Mouse (Mus musculus) right cerebral cortex, adult 2 months (tissue): ENCODE measurements at regions not wholly inside any gene's neighbourhood (a gene's known extent, or its start where the extent isn't known, plus 50 kb on each side); places are given as distances from the start of the nearest gene placed in this dataset.

ENCODE experiments used
- DNase-seq, 2 experiments: peaks; one replicate each; pipeline ENCODE4 v3.0.0; 2021 to 2022; ENCODE audit warnings: low spot score in 2 of 2

DNA sequence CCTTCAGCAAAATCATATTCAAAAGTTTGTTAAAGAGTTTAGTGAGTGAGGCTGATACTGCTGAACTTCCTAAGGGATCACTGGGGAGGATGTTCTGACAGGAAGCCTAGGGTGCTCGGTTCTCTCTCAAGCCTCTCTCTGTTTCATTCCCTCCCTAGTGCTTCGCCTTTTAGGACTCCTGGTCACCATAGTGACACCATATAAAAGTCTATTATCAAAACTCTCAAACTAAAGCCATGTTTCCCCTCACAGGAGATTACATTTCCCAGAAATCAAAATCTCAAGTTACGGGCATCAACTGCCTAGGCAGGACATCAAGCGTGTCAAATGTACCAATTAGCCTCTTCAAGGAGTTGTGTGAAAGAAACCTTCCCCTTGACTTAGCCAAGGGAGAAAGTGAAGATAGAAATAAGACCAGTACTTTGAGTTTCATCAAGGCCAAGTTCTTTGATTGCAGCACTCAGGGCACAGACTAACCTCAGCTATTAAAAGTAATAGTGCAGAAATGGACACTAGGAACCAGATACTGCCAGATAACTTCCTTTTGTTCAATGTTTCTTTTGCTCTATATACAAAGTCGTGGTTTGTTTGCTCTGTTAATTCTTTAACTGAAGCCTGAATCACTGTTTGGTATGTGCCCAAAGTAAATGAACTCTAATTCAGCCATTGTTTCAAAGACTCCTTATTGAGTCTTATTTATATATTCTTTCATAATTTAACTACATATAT lies 752.6 kb downstream of the Jrkl start:
- DNase-seq, result no peak

DNA sequence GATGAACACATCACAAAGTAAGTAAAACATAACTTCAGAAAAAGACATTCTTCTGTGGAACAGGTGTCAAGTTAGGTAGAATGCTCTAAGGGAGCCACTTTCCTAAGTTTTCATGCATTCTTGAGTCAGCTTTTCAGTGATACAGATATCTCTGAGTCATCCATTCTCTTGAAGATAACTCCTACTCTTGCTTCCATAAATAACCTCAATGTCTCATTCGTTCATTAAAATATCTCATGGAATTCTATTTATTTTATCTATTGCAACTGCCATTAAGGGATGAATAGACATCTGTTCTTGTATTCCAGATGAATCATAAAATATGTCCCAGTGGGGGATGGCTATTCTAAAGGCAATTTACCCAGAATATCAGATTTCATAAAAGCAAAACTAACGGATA lies 787.8 kb downstream of the Jrkl start:
- no peak for DNase-seq

DNA sequence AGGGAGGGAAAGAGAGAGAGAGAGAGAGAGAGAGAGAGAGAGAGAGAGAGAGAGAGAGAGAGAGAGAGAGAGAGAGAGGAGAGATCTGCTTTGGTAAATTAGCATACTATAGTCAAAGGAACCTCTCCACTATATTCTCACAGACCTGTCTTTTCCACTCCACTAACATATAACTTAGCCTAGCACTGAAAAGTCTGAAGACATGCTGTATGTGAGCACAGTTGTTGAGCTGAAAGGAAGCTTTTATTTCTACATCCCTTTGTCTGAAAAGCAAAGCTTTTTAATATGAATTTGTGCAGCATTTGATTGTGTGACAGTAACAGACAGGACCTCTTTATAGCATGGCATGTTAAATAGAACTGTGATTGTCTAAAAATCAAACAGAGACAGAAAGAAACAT lies 788.9 kb downstream of the Jrkl start:
- no peak for DNase-seq

DNA sequence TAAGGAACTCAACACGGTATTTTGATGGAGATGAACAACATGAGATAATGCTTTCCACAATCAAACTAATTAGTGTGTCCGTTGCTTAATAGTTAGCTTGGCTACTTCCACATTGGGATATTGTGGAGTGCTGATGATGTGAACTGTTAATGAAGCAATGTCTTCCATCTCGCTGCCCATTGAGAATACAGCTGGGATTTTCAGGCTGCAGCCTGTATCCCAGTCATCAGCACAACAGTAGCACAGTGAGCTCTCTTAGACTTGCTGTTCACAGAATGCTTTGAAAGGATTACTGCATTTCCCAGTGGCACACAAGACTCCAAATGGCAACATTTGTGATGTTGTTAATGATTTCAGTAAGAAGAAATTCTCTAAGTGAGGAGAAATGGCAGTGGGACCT lies 811.5 kb downstream of the Jrkl start:
- no peak for DNase-seq

DNA sequence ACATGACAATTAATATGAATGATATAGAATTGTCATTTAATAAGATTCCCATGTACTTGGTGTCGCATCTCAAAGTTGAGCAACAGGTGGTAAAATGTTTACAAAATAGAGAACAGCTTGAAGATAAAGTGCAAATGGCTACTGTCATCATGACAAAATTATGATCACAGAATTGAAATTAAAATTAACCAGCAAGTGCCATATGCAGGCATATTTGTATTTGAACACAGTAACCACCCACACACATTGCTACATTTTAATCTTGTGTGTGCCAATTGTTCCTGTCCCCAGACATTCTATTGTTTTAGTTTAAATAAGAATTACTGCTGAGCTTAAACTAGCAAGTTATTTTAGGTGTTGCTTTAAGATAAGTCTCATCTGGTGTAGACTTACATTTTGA lies 823.7 kb downstream of the Jrkl start:
- DNase-seq, result no peak

DNA sequence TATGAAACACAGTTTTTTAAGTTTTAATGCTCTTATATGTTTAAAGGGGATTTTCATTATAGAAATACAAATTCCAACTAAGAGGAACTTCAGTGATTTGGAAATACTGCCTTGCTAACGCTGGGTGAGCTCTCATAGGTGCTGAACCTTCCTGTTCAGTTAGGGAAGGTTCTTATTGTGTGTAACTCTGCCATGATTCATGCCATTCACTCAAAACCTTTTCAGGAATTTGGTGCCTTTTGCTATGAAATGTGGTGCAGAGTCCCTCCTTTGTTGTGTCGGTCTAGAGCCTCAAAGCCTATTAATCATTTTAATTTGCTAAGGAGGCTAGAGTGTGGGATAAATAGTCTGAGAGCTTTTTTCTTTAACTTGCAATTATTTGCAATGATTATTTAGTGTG lies 837.1 kb downstream of the Jrkl start:
- DNase-seq, result no peak

DNA sequence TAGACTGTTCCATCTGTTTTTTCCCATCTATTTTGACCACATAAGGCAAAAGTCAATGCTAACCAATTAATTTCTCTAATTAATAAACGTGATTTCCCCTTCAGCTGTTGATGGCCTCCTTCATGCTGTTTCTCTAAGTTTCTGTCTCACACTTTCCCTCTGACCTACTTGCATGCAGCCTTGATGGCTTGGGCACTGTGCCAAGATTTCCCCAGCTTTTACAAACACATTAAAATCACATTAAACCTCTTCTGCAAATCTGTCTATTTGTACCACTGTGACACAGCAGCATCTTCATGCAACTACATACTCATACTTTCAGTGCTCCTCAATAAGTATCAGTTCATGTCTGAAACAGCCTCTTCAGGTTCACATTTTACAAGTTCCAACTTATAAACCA lies 841.4 kb downstream of the Jrkl start:
- no peak for DNase-seq

DNA sequence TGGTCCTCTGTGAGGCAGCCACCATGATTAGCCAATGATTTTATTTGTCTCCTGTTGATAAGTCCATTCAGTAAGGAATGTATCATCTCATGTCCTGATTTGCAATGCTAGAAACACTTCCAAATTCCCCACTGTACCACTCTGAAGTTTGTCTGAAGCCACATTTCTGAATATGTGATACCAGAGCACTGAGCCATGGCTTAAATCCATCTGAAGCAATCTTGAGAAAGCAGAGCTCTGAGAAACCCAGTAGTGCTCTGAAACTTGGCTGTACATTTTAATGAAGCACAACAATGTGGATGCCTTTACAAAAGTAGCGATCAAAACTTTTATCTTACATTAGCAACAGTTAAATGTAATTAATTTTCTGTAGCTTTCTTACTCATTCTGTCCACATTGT lies 850.0 kb downstream of the Jrkl start:
- DNase-seq, result no peak

DNA sequence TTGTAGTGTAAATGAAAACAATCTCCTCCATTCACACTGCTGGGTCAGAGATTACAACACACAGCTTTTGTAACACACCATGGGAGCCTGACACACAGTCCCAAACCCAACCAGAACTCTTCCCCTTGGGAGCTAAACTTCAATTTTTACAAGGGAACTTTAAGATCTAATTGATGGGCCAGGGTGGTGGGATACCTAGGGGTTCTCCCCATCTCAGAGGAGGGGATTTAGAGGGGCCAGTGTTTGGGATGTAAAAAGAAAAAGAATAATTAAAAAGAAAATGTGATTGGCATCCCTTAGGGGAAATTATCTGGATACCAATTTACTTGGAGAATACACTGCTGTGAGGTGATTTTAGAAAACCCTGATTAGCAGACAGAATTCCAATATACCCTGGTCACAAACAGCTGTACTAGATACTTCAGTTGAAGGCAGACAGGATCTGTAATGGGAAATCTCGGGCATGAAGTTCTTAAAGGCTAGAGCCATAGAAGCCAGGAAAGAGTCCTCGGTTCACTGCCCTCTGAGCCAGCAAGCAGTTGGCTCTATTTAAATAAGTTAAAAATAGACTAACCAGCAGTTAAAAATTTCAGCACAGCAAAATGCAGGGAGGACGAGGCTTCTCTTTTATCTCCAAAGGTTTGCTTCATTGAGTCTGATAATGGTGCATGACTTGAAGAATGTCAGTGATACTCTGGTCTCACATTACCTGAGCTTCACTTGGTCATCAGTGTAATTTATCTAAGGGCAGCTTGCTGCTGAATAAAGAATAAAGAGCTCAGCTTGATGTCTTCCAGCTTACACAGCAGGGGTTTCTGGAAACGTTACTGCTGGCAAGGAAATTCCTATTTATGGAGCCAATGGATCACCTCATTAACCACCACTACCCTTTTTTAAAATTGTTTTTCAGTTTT lies 864.6 kb downstream of the Jrkl start:
- DNase-seq, result no peak

DNA sequence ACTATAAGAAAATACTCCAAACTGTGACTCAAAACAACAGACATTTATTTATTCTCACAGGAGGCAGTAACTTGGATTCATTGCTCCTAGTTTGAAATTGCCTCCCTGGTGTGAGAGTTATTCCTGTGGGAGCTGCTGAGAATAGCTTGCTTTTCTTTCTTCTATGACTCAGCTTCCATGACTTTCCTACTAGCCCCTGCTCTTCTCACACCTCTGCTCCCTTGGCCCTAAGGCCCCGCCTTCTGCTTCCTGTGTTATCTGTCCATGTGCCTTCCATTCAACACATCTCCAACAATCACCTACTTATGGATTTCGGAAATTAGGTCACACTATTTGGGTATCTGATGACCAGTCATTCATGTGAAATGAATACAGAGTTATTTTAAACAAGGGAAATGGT lies 865.6 kb downstream of the Jrkl start:
- peak in 1 of 2 experiments; percentile 4 for DNase-seq

DNA sequence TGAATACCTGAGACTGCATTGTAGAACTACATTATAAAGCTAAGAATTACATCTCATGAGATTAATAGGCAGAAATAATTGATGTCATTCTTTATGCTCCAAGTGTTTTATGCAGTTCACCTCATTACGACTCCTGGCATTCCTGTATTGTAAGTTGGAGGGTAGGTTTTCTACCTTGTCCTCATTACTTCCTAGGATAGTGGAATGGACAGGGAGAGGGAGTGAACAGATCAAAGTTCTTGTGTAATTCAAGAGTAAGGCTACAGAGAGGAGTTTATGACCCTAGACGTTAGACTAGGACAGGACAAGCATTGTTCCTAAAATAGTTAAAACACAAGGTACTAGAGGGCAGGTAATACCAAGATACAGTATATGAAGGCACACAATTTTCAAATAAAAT lies 901.3 kb downstream of the Jrkl start:
- no peak for DNase-seq

DNA sequence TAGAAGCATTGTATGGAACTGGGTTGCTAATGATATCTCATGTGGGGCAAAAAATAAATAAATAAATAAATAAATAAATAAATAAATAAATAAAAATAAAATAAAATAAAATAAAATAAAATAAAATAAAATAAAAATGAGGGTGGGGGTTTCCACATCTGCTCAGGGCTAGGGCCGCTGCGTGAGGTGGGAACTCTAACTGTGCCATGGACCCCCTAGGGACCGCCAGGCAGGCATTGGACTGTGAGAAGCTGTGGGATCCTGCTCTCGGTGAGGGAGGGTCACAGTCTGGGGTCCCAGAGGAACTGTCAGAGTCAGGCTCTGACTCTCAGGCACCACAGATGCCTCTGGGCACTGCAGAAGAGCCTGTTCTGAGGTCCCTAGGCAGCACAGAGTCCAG lies 904.2 kb downstream of the Jrkl start:
- no peak for DNase-seq

DNA sequence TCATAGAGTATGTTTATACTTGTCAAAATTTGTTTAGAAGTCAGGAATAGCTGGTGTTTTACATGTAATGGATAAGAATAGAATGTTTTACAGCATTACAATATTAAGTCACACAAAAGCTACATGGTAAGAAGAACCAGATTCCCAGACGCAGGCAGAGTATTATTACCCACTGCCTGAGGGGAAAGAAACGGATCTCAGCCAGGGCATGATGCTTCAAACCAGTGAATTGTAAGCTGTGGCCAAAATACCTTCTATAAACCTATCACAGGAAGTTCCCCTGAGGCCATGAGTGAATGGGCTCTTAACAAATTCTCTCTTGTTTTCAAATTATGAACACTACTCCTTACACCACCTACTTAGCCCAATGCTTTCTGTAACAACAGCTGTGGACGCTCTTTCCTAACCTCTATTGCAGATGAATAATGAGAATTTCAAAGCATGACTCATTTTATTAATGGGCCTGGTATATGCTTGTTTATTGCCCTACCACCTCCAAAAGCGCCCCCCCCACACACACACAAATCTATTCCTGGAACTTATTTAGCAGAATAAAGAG lies 932.0 kb downstream of the Jrkl start:
- peak in 1 of 2 experiments; percentile 2 for DNase-seq

DNA sequence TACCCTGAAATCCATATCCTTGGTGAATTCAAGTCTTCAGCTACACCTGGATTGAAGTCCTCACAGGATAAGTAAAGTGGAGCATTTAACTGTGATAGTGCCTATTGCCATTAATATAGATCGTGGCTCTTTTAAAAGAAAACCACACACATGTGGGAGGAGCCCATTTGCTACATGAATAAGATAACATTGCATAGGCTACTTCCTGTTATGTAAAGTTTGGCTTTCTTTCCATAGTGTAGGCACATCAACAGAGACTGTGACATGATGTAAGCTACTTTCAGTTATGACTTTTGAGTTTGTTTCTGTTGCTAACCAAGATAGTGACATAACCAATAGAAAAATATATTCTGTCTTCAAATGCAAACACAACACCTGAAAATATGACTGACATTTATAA lies 932.6 kb downstream of the Jrkl start:
- no peak for DNase-seq
